Mouse (Mus musculus) heart, embryonic 13.5 days (tissue): ENCODE results near the gene Mrps2. TPM values are rescaled to one million over a fixed set of nuclear protein-coding genes. Genes with fewer than 3 reads are reported as not detected.
"Not testable (repeated sequence)": the region's sequence is repeated elsewhere in the genome, so short reads cannot be mapped to it uniquely, and the experiment has no call there.

Experiments
- ATAC-seq: fragments of 200-750 bp; cut with Nextera tagmentation; 2 replicates; pipeline ENCODE4 v1.8.0; 2017; ENCODE audit warnings: moderate TSS enrichment; ENCODE audit not compliant: insufficient number of reproducible peaks, low FRiP score, low TSS enrichment; ENCODE audit errors: extremely low read depth
- H3K27ac ChIP-seq: fragments of 300-500 bp; sonication (generic); replicated peaks from 2 replicates; pipeline ENCODE4 v1.5.1; 2015; ENCODE audit warnings: moderate library complexity, mild to moderate bottlenecking, inconsistent platforms
- H3K27me3 ChIP-seq: fragments of 300-500 bp; sonication (generic); replicated peaks from 2 replicates; pipeline ENCODE4 v1.6.1; 2015; ENCODE audit warnings: mild to moderate bottlenecking, inconsistent platforms
- H3K36me3 ChIP-seq: fragments of 300-500 bp; sonication (generic); 2 replicates; pipeline ENCODE4 v1.6.1; 2015; ENCODE audit warnings: mild to moderate bottlenecking, inconsistent platforms
- H3K4me1 ChIP-seq: fragments of 300-500 bp; sonication (generic); 2 replicates; pipeline ENCODE4 v1.6.1; 2015; ENCODE audit warnings: inconsistent platforms
- H3K4me2 ChIP-seq: fragments of 300-500 bp; sonication (generic); 2 replicates; pipeline ENCODE4 v1.6.1; 2015; ENCODE audit warnings: inconsistent platforms, mild to moderate bottlenecking, moderate library complexity
- H3K4me3 ChIP-seq: fragments of 300-500 bp; sonication (generic); 2 replicates; pipeline ENCODE4 v1.5.1; 2015; ENCODE audit warnings: moderate library complexity, mild to moderate bottlenecking, inconsistent platforms
- H3K9ac ChIP-seq: fragments of 300-500 bp; sonication (generic); 2 replicates; pipeline ENCODE4 v1.6.1; 2015; ENCODE audit warnings: inconsistent platforms, mild to moderate bottlenecking, moderate library complexity
- H3K9me3 ChIP-seq: fragments of 300-500 bp; sonication (generic); 2 replicates; pipeline ENCODE4 v1.6.1; 2016; ENCODE audit warnings: inconsistent platforms
- WGBS: fragments of 180-500 bp; shearing (Covaris S2); methylation state at CpG from one replicate; pipeline ENCODE4 v1.1.7; 2015; ENCODE audit warnings: mixed read lengths; 5-methylcytosine and 5-hydroxymethylcytosine counted together
- polyA plus RNA-seq: library from polyadenylated mRNA; unstranded; fragments of >200 nt; fragmentation: Nextera tagmentation; extraction: Ambion mirVana; gene quantifications from 2 replicates; pipeline ENCODE4 v1.2.1, GENCODE M21; 2015

The Mrps2 gene
- polyA plus RNA-seq, 1 experiment from 2014 or later, result 48.5 TPM

DNA sequence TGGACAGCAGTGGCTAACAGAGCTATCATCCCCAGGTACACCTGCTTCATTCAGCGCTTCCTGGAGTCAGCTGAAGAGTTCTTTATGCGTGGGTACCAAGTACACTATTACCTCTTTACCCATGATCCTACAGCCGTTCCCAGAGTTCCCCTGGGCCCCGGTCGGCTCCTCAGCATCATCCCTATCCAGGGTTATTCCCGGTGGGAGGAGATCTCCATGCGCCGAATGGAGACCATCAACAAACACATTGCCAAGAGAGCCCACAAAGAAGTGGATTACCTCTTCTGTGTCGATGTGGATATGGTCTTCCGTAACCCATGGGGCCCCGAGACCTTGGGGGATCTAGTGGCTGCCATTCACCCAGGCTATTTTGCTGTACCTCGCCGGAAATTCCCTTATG, 36.8 kb downstream of the Mrps2 start:
- H3K36me3 ChIP-seq, result no peaks in the 10 kb centered on the region
- no peak overlapping the region for H3K4me2 ChIP-seq
- no peak for ATAC-seq
- no peaks in the 10 kb centered on the region for H3K9me3 ChIP-seq
- H3K27me3 ChIP-seq, result peaks cover 9% of the 10 kb centered on the region; the same call in 1 of the 2 replicates
- no peak overlapping the region for H3K9ac ChIP-seq
- no peak overlapping the region for H3K27ac ChIP-seq
- H3K4me1 ChIP-seq, result no peaks in the 10 kb centered on the region
- 81% methylated on average over 13 of the region's 13 CpGs for WGBS
- no peak overlapping the region for H3K4me3 ChIP-seq

DNA sequence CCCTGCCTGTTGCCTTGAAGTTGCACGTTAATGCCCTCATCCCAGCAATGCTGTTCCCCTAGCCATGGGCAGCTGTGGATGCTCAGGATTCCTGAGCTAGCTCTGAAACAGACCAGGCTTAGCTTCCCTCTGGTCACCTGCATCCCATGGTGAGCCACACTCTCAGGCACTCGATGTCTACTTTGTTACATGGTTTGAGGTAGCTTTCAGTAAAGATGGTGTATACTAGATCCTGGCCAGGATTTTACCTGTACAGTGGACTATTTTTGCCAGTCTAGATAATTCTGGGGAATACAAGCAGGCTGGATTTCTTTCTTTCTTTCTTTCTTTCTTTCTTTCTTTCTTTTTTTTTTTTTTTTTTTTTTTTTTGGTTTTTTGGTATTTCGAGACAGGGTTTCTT, 37.9 kb downstream of the Mrps2 start, which contains the start of gene Gm10134:
Gene Gm10134 (plus strand): TSS at position 301 of the 400 bp plus-strand sequence.
- no peaks in the 10 kb centered on the region for H3K4me1 ChIP-seq
- H3K9ac ChIP-seq, result no peak within 1 kb of the TSS
- no peaks in the 10 kb centered on the region for H3K36me3 ChIP-seq
- WGBS, result 49% methylated on average over 3 of the region's 3 CpGs
- ATAC-seq, result no peak
- no peak within 1 kb of the TSS for H3K27ac ChIP-seq
- peaks cover 20% of the 10 kb centered on the region; the same call in 1 of the 2 replicates for H3K27me3 ChIP-seq
- no peak within 1 kb of the TSS for H3K4me3 ChIP-seq
- no peaks in the 10 kb centered on the region for H3K9me3 ChIP-seq
- H3K4me2 ChIP-seq, result no peak within 1 kb of the TSS

GRCm38 (mm10) chr2:28506291-28506690, 38.4 kb downstream of the Mrps2 start:
- Histone ChIP-seq H3K9me3 (no peaks in the 10 kb centered on the region), H3K9ac (no peak overlapping the region), H3K36me3 (no peaks in the 10 kb centered on the region), H3K4me1 (no peaks in the 10 kb centered on the region), H3K27ac (no peak overlapping the region), H3K27me3 (peaks cover 25% of the 10 kb centered on the region), H3K4me3 (no peak overlapping the region), H3K4me2 (no peak overlapping the region)
- ATAC-seq, result no peak
- 77% methylated on average over 6 of the region's 6 CpGs for WGBS

DNA sequence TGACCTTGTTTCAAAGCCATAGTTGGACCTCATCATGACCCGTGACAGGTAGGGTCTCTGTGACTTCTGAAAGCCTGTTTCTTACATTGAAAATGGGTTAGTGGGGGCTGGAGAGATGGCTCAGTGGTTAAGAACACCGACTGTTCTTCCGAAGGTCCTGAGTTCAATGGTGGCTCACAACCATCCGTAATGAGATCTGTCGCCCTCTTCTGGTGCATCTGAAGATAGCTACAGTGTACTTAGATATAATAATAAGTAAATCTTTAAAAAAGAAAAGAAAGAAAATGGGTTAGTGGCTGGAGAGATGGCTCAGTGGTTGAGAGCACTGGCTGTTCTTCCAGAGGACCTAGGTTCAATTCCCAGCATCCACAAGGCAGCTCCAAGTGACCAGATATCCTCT, 43.7 kb downstream of the Mrps2 start:
- not testable (repeated sequence) for H3K9me3 ChIP-seq, H3K4me3 ChIP-seq, H3K4me2 ChIP-seq, H3K27ac ChIP-seq, H3K36me3 ChIP-seq, ATAC-seq, H3K9ac ChIP-seq
- H3K4me1 ChIP-seq, result peaks cover 16% of the 10 kb centered on the region
- 50% methylated on average over 5 of the region's 5 CpGs for WGBS
- H3K27me3 ChIP-seq, result peaks cover 36% of the 10 kb centered on the region

DNA sequence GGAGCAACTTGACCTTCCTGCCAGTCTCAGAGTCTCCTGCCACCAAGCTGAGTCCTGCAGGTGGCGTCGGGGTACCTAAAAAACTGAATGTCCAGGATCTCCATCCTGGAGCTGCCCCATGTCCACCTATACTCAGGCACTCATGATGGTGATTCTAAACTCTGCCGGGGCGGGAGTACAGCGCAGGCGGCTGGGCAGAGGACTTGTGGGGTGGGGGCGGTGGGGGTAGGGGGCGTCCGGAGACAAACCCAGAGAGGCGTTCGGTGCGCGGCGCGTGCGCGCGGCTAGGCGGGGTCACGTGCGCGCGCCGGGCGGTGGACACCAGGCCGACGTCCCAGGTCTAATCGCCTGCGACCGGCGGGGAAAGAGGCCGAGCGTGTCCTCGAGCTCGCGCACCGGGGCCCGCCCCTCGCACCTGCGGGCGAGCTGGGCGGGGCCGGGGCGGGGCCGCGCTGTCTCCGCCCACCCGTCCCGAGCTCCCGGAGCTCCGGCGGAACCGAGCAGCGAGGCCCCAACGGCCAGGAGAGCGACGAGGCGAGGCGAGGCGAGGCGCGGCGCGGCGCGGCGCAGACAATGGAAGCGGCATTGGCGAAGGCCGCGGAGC, 45.0 kb downstream of the Mrps2 start, which contains the start of gene Ralgds:
Gene Ralgds (plus strand): TSS at position 328 of the 604 bp plus-strand sequence.
- ATAC-seq, result peak; percentile 78
- Histone ChIP-seq H3K27ac (0 out of 2 replicates have a peak within 1 kb of the TSS, but pooled peaks have one; percentile 36), H3K4me1 (peaks cover 25% of the 10 kb centered on the region), H3K27me3 (peaks cover 36% of the 10 kb centered on the region), H3K36me3 (no peaks in the 10 kb centered on the region), H3K9me3 (no peaks in the 10 kb centered on the region), H3K4me3 (peak within 1 kb of the TSS; percentile 75), H3K9ac (peak within 1 kb of the TSS; percentile 86), H3K4me2 (peak within 1 kb of the TSS; percentile 99)
- whole genome bisulfite sequencing, result under 1% methylated on average over 59 of the region's 71 CpGs

DNA sequence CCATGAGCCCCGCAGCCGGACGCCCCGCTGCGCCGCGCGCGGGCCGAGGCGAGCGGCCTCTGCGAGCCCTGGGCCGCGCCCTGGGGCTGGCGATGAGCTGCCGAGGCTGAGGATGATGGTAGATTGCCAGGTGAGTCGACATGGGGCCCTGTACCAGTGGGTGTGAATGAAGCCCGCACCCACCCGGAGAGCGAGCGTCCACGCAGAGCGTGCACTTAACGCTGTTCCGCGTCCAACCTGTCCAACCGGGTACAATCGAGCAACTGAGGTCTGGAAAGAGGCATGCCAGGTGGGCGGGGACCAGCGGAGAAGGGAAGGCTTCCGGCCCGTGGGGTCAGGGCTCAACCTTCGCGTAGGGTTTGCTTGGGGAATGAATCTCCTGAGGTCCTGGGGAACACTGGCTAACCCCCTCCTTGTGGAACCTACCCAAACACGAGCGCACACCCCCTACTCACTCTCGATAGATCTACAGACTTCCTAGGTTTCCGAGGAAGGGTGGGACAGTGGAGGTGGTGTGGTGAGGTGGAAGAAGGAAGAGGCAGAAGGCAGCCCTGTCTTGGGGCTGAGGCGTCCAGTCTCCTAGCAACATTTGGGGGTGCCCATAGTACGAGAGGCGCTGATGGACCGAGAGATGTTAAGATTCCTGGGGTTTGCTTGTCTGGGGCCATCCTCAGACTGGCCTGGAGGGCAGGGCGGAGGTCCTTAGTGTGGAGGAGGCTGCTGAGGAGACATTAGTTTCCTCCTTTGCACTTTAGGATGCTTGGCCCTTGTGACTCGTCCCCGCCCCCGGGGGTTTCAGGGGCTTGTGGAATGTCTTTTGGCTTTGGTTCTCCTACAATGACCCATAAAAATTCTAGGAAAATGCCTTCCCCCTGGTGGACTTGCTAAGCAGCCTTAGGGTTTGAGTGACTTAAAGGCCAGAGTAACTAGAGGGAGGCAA, 45.8 kb downstream of the Mrps2 start:
- Histone ChIP-seq H3K27ac (0 out of 2 replicates have a peak overlapping the region, but pooled peaks have one; percentile 36), H3K4me1 (peaks cover 27% of the 10 kb centered on the region)

GRCm38 (mm10) chr2:28514489-28514888, 46.6 kb downstream of the Mrps2 start:
- Histone ChIP-seq H3K4me2 (peak overlapping the region; percentile 99), H3K27me3 (peaks cover 36% of the 10 kb centered on the region), H3K27ac (no peak overlapping the region), H3K9me3 (no peaks in the 10 kb centered on the region), H3K4me3 (peak overlapping the region; percentile 75), H3K36me3 (no peaks in the 10 kb centered on the region), H3K9ac (peak overlapping the region; percentile 86), H3K4me1 (peaks cover 27% of the 10 kb centered on the region)
- 11% methylated on average over 5 of the region's 5 CpGs for WGBS
- no peak for ATAC-seq

More for the DNA sequence above, 45.8 kb downstream of the Mrps2 start:
- Histone ChIP-seq H3K36me3 (no peaks in the 10 kb centered on the region), H3K9me3 (no peaks in the 10 kb centered on the region), H3K27me3 (peaks cover 36% of the 10 kb centered on the region), H3K9ac (peak overlapping the region; percentile 86), H3K4me2 (peak overlapping the region; percentile 99), H3K4me3 (peak overlapping the region; percentile 75)
- no peak for ATAC-seq
- 7% methylated on average over 47 of the region's 47 CpGs for whole genome bisulfite sequencing

GRCm38 (mm10) chr2:28517206-28517909, 49.5 kb downstream of the Mrps2 start:
- Histone ChIP-seq H3K27me3 (peaks cover 10% of the 10 kb centered on the region; the same call in 1 of the 2 replicates), H3K4me3 (no peak overlapping the region), H3K4me2 (peak overlapping the region; percentile 2; the same call in 1 of the 2 replicates), H3K36me3 (no peaks in the 10 kb centered on the region), H3K27ac (no peak overlapping the region; the same call in 1 of the 2 replicates), H3K9ac (no peak overlapping the region), H3K4me1 (peaks cover 27% of the 10 kb centered on the region), H3K9me3 (no peaks in the 10 kb centered on the region)
- ATAC-seq, result no peak
- WGBS, result 32% methylated on average over 5 of the region's 5 CpGs

DNA sequence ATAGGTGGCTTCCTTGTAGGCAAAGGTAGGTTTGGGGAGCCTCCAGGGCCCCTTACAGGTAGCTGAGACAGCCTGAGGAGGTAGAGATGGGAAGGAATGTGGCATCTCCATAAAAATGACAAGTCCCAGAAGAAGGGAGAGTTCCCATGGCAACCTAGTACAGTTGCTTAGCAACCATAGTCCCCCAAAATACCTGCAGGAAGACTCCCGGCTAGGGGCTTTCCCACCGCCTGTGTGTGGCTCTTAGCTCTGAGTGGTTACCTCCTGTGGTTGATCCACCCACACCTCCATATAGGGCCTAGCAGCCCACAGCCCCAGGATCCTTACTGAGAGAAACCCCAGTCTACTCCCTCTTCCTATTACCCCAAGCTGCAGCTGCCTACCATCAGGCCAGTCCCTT, 50.4 kb downstream of the Mrps2 start:
- no peak overlapping the region for H3K4me3 ChIP-seq
- H3K36me3 ChIP-seq, result no peaks in the 10 kb centered on the region
- H3K27me3 ChIP-seq, result peaks cover 5% of the 10 kb centered on the region; the same call in 1 of the 2 replicates
- H3K9ac ChIP-seq, result no peak overlapping the region
- WGBS, result 68% methylated on average over 2 of the region's 2 CpGs
- H3K4me1 ChIP-seq, result peaks cover 27% of the 10 kb centered on the region
- no peak overlapping the region for H3K27ac ChIP-seq
- no peaks in the 10 kb centered on the region for H3K9me3 ChIP-seq
- ATAC-seq, result no peak
- H3K4me2 ChIP-seq, result no peak overlapping the region

DNA sequence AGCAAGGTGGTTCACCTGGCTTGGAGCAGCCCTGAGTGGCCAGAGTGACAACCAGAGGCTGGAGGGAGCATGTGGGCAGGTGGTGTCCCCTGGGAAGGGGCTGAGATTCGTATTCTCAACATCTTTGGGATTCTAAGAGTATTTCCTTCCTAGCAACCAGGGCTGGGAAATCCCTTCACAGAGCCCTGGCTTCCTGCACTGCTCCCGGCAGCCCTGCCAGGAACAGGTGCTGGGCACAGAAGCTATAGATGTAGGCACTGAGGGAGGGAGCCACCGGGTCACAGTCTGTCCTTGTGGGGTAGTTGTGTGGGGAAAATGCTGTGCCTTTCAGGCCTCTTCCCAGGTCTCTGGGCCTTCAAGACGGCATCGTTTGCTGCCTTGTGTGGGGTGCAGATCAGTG, 52.7 kb downstream of the Mrps2 start:
- H3K9me3 ChIP-seq, result no peaks in the 10 kb centered on the region
- H3K36me3 ChIP-seq, result no peaks in the 10 kb centered on the region
- no peaks in the 10 kb centered on the region for H3K27me3 ChIP-seq
- no peak overlapping the region for H3K27ac ChIP-seq
- no peak overlapping the region for H3K4me2 ChIP-seq
- peaks cover 35% of the 10 kb centered on the region for H3K4me1 ChIP-seq
- H3K4me3 ChIP-seq, result no peak overlapping the region
- 79% methylated on average over 5 of the region's 5 CpGs for WGBS
- ATAC-seq, result no peak
- H3K9ac ChIP-seq, result no peak overlapping the region
